ENCODE assay signal across 7 mouse cellular contexts in the genomic region with DNA sequence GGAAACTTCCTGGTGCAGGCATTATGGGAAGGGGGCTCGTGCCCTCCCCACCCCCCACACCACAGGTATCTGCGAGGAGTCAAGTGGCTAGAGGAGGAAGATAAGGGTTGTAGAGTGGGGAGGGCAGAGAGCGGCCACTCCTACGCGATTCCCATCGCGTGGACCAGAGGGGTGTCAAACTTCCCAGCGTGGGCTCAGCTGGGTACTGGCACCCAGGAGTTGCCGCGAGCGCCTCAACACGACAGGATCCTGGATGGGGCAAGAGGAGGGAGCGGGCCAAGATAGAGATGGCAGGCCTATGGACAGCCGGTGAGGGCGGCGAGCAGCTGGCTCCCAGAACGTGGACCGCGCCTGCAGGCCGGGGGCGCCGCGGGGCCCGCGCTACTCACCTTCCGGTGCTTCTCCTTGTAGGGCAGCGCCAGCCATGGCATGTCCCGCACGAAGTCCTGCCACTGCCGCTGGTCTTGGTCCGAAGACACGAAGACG. TPM values are rescaled to one million over a fixed set of nuclear protein-coding genes. Genes with fewer than 3 reads are reported as not detected.
A peak's percentile ranks its signal among the peaks of the same experiment; 100 is the strongest.
DNase-seq lines count a peak whose midpoint lies in the region; ATAC-seq and TF ChIP-seq lines count a peak whose summit lies in the region.

No protein-coding gene starts in this region.

- H3K9ac ChIP-seq in liver, adult 2 months (ENCODE audit: low read depth, low read length): peak overlapping the region; percentile 68
- peak overlapping the region; percentile 77 for H3K9ac ChIP-seq in neural tube, embryonic 15.5 days (replicated peaks)

- WGBS in liver, adult 2 months: 1% methylated on average over 32 of the region's 33 CpGs
- WGBS in neural tube, embryonic 15.5 days: under 1% methylated on average over 32 of the region's 33 CpGs

- H3K79me2 ChIP-seq in liver, adult 2 months (ENCODE audit: control insufficient read depth, insufficient read depth, low read length): no peaks in the 10 kb centered on the region

- peak overlapping the region; percentile 91 for H3K4me2 ChIP-seq in neural tube, embryonic 15.5 days

- 0 out of 2 replicates have a peak, but pooled peaks cover 2% of the 10 kb centered on the region for H3K4me1 ChIP-seq in liver, adult 2 months (ENCODE audit: control insufficient read depth, insufficient read depth, low read length)
- peaks cover 33% of the 10 kb centered on the region for H3K4me1 ChIP-seq in neural tube, embryonic 15.5 days

- H3K27me3 ChIP-seq in liver, adult 2 months (ENCODE audit: control insufficient read depth, insufficient read depth, low read length): no peaks in the 10 kb centered on the region
- H3K27me3 ChIP-seq in neural tube, embryonic 15.5 days (replicated peaks): no peaks in the 10 kb centered on the region

- intact Hi-C loops in gastrocnemius, postnatal 14 days (cut with DNase I; ENCODE audit: low total_unique reads): no loop called here

- H3K27ac ChIP-seq in liver, adult 2 months (replicated peaks; ENCODE audit: insufficient read depth, low read depth, low read length): no peak overlapping the region
- peak overlapping the region; percentile 89 for H3K27ac ChIP-seq in neural tube, embryonic 15.5 days (replicated peaks)

- peak overlapping the region; percentile 80 for H3K4me3 ChIP-seq in liver, adult 2 months (ENCODE audit: insufficient read depth, low read depth, low read length)
- peak overlapping the region; percentile 87 for H3K4me3 ChIP-seq in neural tube, embryonic 15.5 days (replicated peaks)

- TF ChIP-seq POLR2A in liver, adult 2 months (IDR thresholded peaks at IDR 0.05; ENCODE audit: extremely low read depth, insufficient read depth, low read length): no peak

- no peaks in the 10 kb centered on the region for H3K9me3 ChIP-seq in neural tube, embryonic 15.5 days (replicated peaks)

- peak; percentile 45 for ATAC-seq in neural tube, embryonic 15.5 days (ENCODE audit: low FRiP score)

- no peaks in the 10 kb centered on the region for H3K36me3 ChIP-seq in liver, adult 2 months (ENCODE audit: control insufficient read depth, insufficient read depth, low read length)
- no peaks in the 10 kb centered on the region for H3K36me3 ChIP-seq in neural tube, embryonic 15.5 days

- TF ChIP-seq CTCF in liver, adult 2 months (IDR thresholded peaks at IDR 0.05; ENCODE audit: low read depth, low read length): no peak

- DNase-seq in urinary bladder, postnatal 25 days (ENCODE audit: low spot score): peak; percentile 45
- DNase-seq in urinary bladder, postnatal 10 days (ENCODE audit: low spot score): no peak
- DNase-seq in cerebellum, adult 9-11 months: peak; percentile 70
- peak; percentile 67 for DNase-seq in gastrocnemius, postnatal 14 days
- no peak for DNase-seq in liver, adult 2 months (ENCODE audit: extremely low read depth, low read depth, low spot score)
- DNase-seq in frontal cortex, postnatal 25 days (ENCODE audit: low spot score in 2 of 2): no peak

RNA-seq across cellular contexts. Expression of a gene that starts 0.6 kb away (rescaled TPM):
- total RNA-seq in gastrocnemius, postnatal 14 days (2021): 10 to 100 TPM; 28.7 to 28.8 TPM
- total RNA-seq in liver, adult 2 months (2014; rRNA removed): 1.0 and 2.2 TPM in 2 replicates
- 1.3 and 1.6 TPM in 2 replicates for polyA plus RNA-seq in liver, adult 2 months (2012; rRNA removed)
- polyA plus RNA-seq in neural tube, embryonic 15.5 days (2015; fragmentation: Nextera tagmentation; extraction: Ambion mirVana): 27.3 and 29.8 TPM in 2 replicates

RNA-seq across cellular contexts. Expression of a gene that starts 8.4 kb away (rescaled TPM):
- total RNA-seq in gastrocnemius, postnatal 14 days (2021): 10 to 100 TPM; 38.6 to 46.2 TPM
- total RNA-seq in liver, adult 2 months (2014; rRNA removed): 7.9 and 12.4 TPM in 2 replicates
- 6.0 and 7.5 TPM in 2 replicates for polyA plus RNA-seq in liver, adult 2 months (2012; rRNA removed)
- polyA plus RNA-seq in neural tube, embryonic 15.5 days (2015; fragmentation: Nextera tagmentation; extraction: Ambion mirVana): 107 and 108 TPM in 2 replicates

Comparison
In these comparisons a context has a peak if more than half of its experiments do, and no peak if none do; other contexts are left out.
1. DNase-seq: peak in urinary bladder, postnatal 25 days (single experiment), cerebellum, adult 9-11 months (single experiment) and gastrocnemius, postnatal 14 days (single experiment); none in urinary bladder, postnatal 10 days (single experiment), liver, adult 2 months (single experiment) and frontal cortex, postnatal 25 days (0 of 2).